Mouse (Mus musculus): ENCODE data around the gene Slc25a11. TPM values are rescaled to one million over a fixed set of nuclear protein-coding genes. Genes with fewer than 3 reads are reported as not detected.

Slc25a11 gene
- total RNA-seq, 1 experiment: 97.4 TPM

- peak within 1 kb of the TSS; percentile 98 for H3K27ac ChIP-seq (ENCODE audit: insufficient read depth, low read depth, low read length, poor library complexity, severe bottlenecking)
- peaks cover 8 to 23% of the 10 kb centered on the region in 2 experiments; a peak in 3 of 4 replicates for H3K4me1 ChIP-seq (ENCODE audit: control insufficient read depth in 2 of 2, insufficient read depth in 2 of 2, low read length in 2 of 2, poor library complexity in 1 of 2)
- peak within 1 kb of the TSS; percentile 89 to 98 for H3K4me3 ChIP-seq (ENCODE audit: insufficient read depth in 1 of 2, low read depth in 1 of 2, low read length in 2 of 2, poor library complexity in 1 of 2, severe bottlenecking in 1 of 2)
- peaks cover 40% of the 10 kb centered on the region for H3K36me3 ChIP-seq (ENCODE audit: control insufficient read depth, insufficient read depth, low read length, poor library complexity, severe bottlenecking)
- peak within 1 kb of the TSS; percentile 99 for H3K9ac ChIP-seq (ENCODE audit: insufficient read depth, low read depth, low read length, poor library complexity, severe bottlenecking)
- DNase-seq (ENCODE audit: low read depth, low spot score): peak; percentile 47
- TF ChIP-seq ZNF384 (IDR thresholded peaks at IDR 0.05; ENCODE audit: low read depth, low read length): no peak
- no peak for TF ChIP-seq CHD2 (IDR thresholded peaks at IDR 0.05; ENCODE audit: low read depth, low read length)
- TF ChIP-seq ZC3H11A (IDR thresholded peaks at IDR 0.05; ENCODE audit: borderline replicate concordance, low read depth, low read length): no peak
- TF ChIP-seq MAFK (IDR thresholded peaks at IDR 0.05; ENCODE audit: insufficient read depth, low read depth, low read length): no peak
- TF ChIP-seq HCFC1 (IDR thresholded peaks at IDR 0.05; ENCODE audit: borderline replicate concordance, insufficient read depth, low read length): no peak
- no peaks in the 10 kb centered on the region for H3K9me3 ChIP-seq (ENCODE audit: control insufficient read depth, insufficient read depth, low read depth, low read length)
- in situ Hi-C loops (cut with MboI; ENCODE audit: low sequenced_read_pairs in 2 of 2, unreplicated experiment in 2 of 2): no loop called here
These were observed 7.1 kb upstream of the Slc25a11 start, which contains the start of gene Pfn1 for GRCm38 (mm10) chr11:70654198-70654922. Pfn1 (minus strand) TSS chr11:70654644.

GRCm38 (mm10) chr11:70653345-70654197 is 6.3 kb upstream of the Slc25a11 start:
- no peak for DNase-seq (ENCODE audit: low read depth, low spot score)
- H3K9me3 ChIP-seq (ENCODE audit: control insufficient read depth, insufficient read depth, low read depth, low read length): no peaks in the 10 kb centered on the region
- H3K4me3 ChIP-seq (ENCODE audit: insufficient read depth in 1 of 2, low read depth in 1 of 2, low read length in 2 of 2, poor library complexity in 1 of 2, severe bottlenecking in 1 of 2): peak overlapping the region; percentile 89 to 98
- H3K27ac ChIP-seq (ENCODE audit: insufficient read depth, low read depth, low read length, poor library complexity, severe bottlenecking): peak overlapping the region; percentile 98
- peaks cover 44% of the 10 kb centered on the region for H3K36me3 ChIP-seq (ENCODE audit: control insufficient read depth, insufficient read depth, low read length, poor library complexity, severe bottlenecking)
- H3K9ac ChIP-seq (ENCODE audit: insufficient read depth, low read depth, low read length, poor library complexity, severe bottlenecking): peak overlapping the region; percentile 99
- TF ChIP-seq HCFC1 (IDR thresholded peaks at IDR 0.05; ENCODE audit: borderline replicate concordance, insufficient read depth, low read length) (no peak; the same call in 1 of the 2 replicates), ZNF384 (IDR thresholded peaks at IDR 0.05; ENCODE audit: low read depth, low read length) (no peak), CHD2 (IDR thresholded peaks at IDR 0.05; ENCODE audit: low read depth, low read length) (no peak), MAFK (IDR thresholded peaks at IDR 0.05; ENCODE audit: insufficient read depth, low read depth, low read length) (no peak), ZC3H11A (IDR thresholded peaks at IDR 0.05; ENCODE audit: borderline replicate concordance, low read depth, low read length) (no peak)
- peaks cover 8 to 21% of the 10 kb centered on the region in 2 experiments; a peak in 3 of 4 replicates for H3K4me1 ChIP-seq (ENCODE audit: control insufficient read depth in 2 of 2, insufficient read depth in 2 of 2, low read length in 2 of 2, poor library complexity in 1 of 2)
- in situ Hi-C loops (cut with MboI; ENCODE audit: low sequenced_read_pairs in 2 of 2, unreplicated experiment in 2 of 2): no loop called here

GRCm38 (mm10) chr11:70652884-70653344 is 5.6 kb upstream of the Slc25a11 start:
- Histone ChIP-seq H3K4me3 (ENCODE audit: insufficient read depth in 1 of 2, low read depth in 1 of 2, low read length in 2 of 2, poor library complexity in 1 of 2, severe bottlenecking in 1 of 2) (peak overlapping the region; percentile 89 to 98), H3K9ac (ENCODE audit: insufficient read depth, low read depth, low read length, poor library complexity, severe bottlenecking) (peak overlapping the region; percentile 99; the same call in 1 of the 2 replicates), H3K4me1 (ENCODE audit: control insufficient read depth in 2 of 2, insufficient read depth in 2 of 2, low read length in 2 of 2, poor library complexity in 1 of 2) (peaks cover 5 to 15% of the 10 kb centered on the region in 2 experiments; a peak in 3 of 4 replicates), H3K36me3 (ENCODE audit: control insufficient read depth, insufficient read depth, low read length, poor library complexity, severe bottlenecking) (peaks cover 44% of the 10 kb centered on the region), H3K27ac (ENCODE audit: insufficient read depth, low read depth, low read length, poor library complexity, severe bottlenecking) (peak overlapping the region; percentile 98), H3K9me3 (ENCODE audit: control insufficient read depth, insufficient read depth, low read depth, low read length) (no peaks in the 10 kb centered on the region)
- in situ Hi-C loops (cut with MboI; ENCODE audit: low sequenced_read_pairs in 2 of 2, unreplicated experiment in 2 of 2): no loop called here
- DNase-seq (ENCODE audit: low read depth, low spot score): no peak
- TF ChIP-seq CHD2 (IDR thresholded peaks at IDR 0.05; ENCODE audit: low read depth, low read length) (no peak), ZC3H11A (IDR thresholded peaks at IDR 0.05; ENCODE audit: borderline replicate concordance, low read depth, low read length) (no peak), MAFK (IDR thresholded peaks at IDR 0.05; ENCODE audit: insufficient read depth, low read depth, low read length) (no peak), ZNF384 (IDR thresholded peaks at IDR 0.05; ENCODE audit: low read depth, low read length) (no peak)

GRCm38 (mm10) chr11:70652029-70652883 is 5.0 kb upstream of the Slc25a11 start:
- Histone ChIP-seq H3K4me1 (ENCODE audit: control insufficient read depth in 2 of 2, insufficient read depth in 2 of 2, low read length in 2 of 2, poor library complexity in 1 of 2) (peaks cover 2 to 8% of the 10 kb centered on the region in 2 experiments; a peak in 2 of 4 replicates), H3K27ac (ENCODE audit: insufficient read depth, low read depth, low read length, poor library complexity, severe bottlenecking) (no peak overlapping the region), H3K36me3 (ENCODE audit: control insufficient read depth, insufficient read depth, low read length, poor library complexity, severe bottlenecking) (peaks cover 44% of the 10 kb centered on the region), H3K9ac (ENCODE audit: insufficient read depth, low read depth, low read length, poor library complexity, severe bottlenecking) (peak overlapping the region; percentile 17; the same call in 1 of the 2 replicates), H3K9me3 (ENCODE audit: control insufficient read depth, insufficient read depth, low read depth, low read length) (no peaks in the 10 kb centered on the region), H3K4me3 (ENCODE audit: insufficient read depth in 1 of 2, low read depth in 1 of 2, low read length in 2 of 2, poor library complexity in 1 of 2, severe bottlenecking in 1 of 2) (peak overlapping the region; percentile 89 to 98)
- TF ChIP-seq HCFC1 (IDR thresholded peaks at IDR 0.05; ENCODE audit: borderline replicate concordance, insufficient read depth, low read length) (no peak), CHD2 (IDR thresholded peaks at IDR 0.05; ENCODE audit: low read depth, low read length) (peak; percentile 51; the same call in 1 of the 2 replicates)
- in situ Hi-C loops (cut with MboI; ENCODE audit: low sequenced_read_pairs in 2 of 2, unreplicated experiment in 2 of 2): no loop called here
- no peak for DNase-seq (ENCODE audit: low read depth, low spot score)
